Mouse (Mus musculus): ENCODE measurements around the gene Vmn1r183.
"Not testable (repeated sequence)": the region's sequence is repeated elsewhere in the genome, so short reads cannot be mapped to it uniquely, and the experiment has no call there.

Gene Vmn1r183

GRCm38 (mm10) chr7:24052660-24053304 lies at the start of gene Vmn1r183:
TSS of gene Vmn1r183 (plus strand) at chr7:24053254.
- no peak for DNase-seq

DNA sequence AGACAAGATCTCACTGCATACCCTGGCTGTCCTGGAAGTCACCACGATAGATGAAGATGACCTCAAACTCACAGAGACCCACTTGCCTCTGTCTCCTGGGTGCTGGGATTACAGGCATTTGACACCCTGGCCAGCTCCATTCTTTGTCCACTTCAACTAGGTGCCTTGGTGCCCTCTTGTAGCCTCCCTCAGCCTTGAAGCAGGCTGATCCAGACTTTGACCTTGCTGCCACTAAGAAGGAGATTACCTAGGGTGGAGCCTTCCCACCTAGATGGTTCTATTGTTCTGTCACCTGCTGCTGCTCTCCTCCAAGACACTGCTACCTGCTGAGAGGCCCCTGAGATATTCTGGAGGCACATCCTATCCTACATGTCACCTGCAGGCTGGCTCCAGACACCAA lies 21.4 kb downstream of the Vmn1r183 start:
- DNase-seq: not testable (repeated sequence)

- DNase-seq: peak; percentile 97
These were observed 28.8 kb downstream of the Vmn1r183 start, which contains the start of gene Zfp180 for GRCm38 (mm10) chr7:24081634-24082431. TSS of gene Zfp180 (plus strand) at chr7:24081924.

GRCm38 (mm10) chr7:24082457-24083235 lies 29.6 kb downstream of the Vmn1r183 start:
- peak; percentile 11 for DNase-seq

DNA sequence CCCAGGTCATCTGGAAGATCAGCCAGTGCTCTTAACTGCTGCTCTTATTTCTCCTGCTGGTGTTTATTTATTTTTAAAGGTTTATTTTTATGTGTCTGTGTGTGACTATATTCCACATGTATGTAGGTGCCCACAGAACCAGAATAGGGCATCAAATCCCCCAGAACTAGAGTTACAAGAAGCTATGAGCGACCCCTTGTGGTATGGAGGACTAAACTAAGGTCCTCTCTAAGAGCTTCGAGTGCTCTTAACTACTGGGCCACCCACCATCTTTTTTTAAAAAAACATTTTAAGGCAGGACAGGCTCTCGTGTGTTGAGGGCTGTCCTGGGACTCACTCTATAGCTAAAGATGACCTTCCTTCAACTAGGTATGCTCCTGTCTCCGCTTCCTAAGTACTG lies 33.8 kb downstream of the Vmn1r183 start:
- no peak for DNase-seq

- DNase-seq: no peak
These were observed 34.6 kb downstream of the Vmn1r183 start for GRCm38 (mm10) chr7:24087485-24088125.

- no peak for DNase-seq
These were observed 51.3 kb downstream of the Vmn1r183 start for GRCm38 (mm10) chr7:24104403-24104802.

DNA sequence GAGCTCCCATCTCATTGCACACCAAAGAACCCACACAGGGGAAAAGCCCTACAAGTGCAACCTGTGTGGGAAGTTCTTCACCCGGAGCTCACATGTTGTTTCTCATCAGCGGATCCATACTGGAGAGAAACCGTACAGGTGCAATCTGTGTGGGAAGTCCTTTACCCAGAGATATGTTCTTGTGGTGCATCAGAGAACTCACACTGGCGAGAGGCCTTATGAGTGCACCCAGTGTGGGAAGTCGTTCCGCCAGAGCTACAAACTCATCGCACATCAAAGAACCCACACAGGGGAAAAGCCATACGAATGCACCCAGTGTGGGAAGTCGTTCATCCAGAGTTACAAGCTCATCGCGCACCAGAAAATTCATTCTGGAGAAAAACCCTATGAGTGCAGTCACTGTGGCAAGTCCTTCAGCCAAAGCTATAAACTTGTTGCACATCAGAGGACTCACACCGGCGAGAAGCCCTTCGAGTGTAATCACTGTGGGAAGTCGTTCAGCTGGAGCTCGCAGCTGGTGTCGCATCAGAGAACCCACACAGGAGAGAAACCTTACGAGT lies 52.2 kb downstream of the Vmn1r183 start:
- DNase-seq: no peak

GRCm38 (mm10) chr7:24110839-24111238 lies 57.8 kb downstream of the Vmn1r183 start:
- no peak for DNase-seq

DNA sequence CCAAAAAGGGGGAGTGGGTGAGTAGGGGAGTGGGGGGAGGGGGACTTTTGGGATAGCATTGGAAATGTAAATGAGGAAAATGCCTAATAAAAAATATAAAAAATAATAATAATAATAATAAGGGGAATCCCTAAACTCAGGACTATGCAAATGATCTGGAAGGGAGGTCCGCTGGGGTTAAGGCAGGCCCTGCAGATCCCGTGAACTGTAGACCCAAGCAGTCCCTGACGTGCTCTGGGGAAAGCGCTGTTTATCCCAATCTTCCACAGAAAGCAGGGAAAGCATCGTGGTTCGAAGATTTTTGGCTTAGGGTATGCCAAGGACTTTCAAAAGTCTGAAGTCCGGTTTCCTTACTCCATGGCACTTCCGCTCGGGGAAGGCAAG lies 58.7 kb downstream of the Vmn1r183 start:
- DNase-seq: no peak

GRCm38 (mm10) chr7:24112156-24112856 lies 59.3 kb downstream of the Vmn1r183 start, which contains the start of gene Zfp112:
TSS of gene Zfp112 (plus strand) at chr7:24112314.
- DNase-seq: peak; percentile 87

DNA sequence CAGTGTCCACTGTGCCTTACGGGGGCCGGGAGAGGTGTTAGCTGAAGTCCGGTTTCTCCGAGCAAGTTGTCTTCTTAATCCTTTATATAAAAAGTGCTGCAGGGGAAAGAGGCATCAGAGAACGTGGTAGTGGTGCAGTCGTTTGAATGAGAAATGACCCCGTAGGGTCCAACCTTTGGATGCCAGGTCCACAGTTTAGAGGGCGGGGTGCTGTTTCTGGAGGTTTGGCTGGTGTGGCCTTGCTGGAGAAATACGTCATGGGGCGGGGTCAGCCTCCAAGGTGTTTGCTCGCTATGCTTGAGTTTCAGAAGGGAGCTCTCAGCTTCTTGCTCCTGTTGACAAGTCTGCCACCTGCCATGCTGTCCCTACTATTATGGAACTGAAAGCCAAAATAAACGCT lies 59.9 kb downstream of the Vmn1r183 start:
- DNase-seq: peak; percentile 30
